Comparison of ENCODE assay signal across 19 mouse cellular contexts in genomic region chr5:119807481-119808183, GRCm38 (mm10). TPM values are rescaled to one million over a fixed set of nuclear protein-coding genes. Genes with fewer than 3 reads are reported as not detected.
DNase-seq lines count a peak whose midpoint lies in the region; ATAC-seq and TF ChIP-seq lines count a peak whose summit lies in the region.
"Had no signal": no experiment of that assay in that cellular context is flagged by ENCODE, and none has a peak within 500 bp of the region (broad histone marks: within the 10 kb centered on the region; RNA-seq: fewer than 3 reads in every experiment).

No protein-coding gene starts in this region.

- H3K36me3 ChIP-seq in forebrain, embryonic 10.5 days (replicated peaks): no peaks in the 10 kb centered on the region
- no peaks in the 10 kb centered on the region for H3K36me3 ChIP-seq in forebrain, embryonic 14.5 days (ENCODE audit: control insufficient read depth, insufficient read depth, low read length)
- no peaks in the 10 kb centered on the region for H3K36me3 ChIP-seq in limb, embryonic 12.5 days
- H3K36me3 ChIP-seq: embryonic facial prominence, embryonic 15.5 days; forebrain, embryonic 12.5 days; hindbrain, embryonic 15.5 days; midbrain, embryonic 13.5 days had no signal

- 2% methylated on average over 20 of the region's 20 CpGs for WGBS in forebrain, embryonic 10.5 days
- under 1% methylated on average over 20 of the region's 20 CpGs for WGBS in forebrain, embryonic 14.5 days
- WGBS in lung, adult 2 months: 13% methylated on average over 20 of the region's 20 CpGs
- WGBS in limb, embryonic 12.5 days: 6% methylated on average over 20 of the region's 20 CpGs

- no peak overlapping the region for H3K4me2 ChIP-seq in forebrain, embryonic 14.5 days (ENCODE audit: low read length)
- peak overlapping the region; percentile 40 for H3K4me2 ChIP-seq in limb, embryonic 12.5 days
- H3K4me2 ChIP-seq: embryonic facial prominence, embryonic 15.5 days; forebrain, embryonic 12.5 days; hindbrain, embryonic 15.5 days; midbrain, embryonic 13.5 days had no signal

- no peak overlapping the region for H3K27ac ChIP-seq in forebrain, embryonic 10.5 days
- no peak overlapping the region for H3K27ac ChIP-seq in forebrain, embryonic 14.5 days (ENCODE audit: low read depth, low read length)
- peak overlapping the region; percentile 79; the same call in 1 of the 2 replicates for H3K27ac ChIP-seq in limb, embryonic 12.5 days
- H3K27ac ChIP-seq: embryonic facial prominence, embryonic 15.5 days; forebrain, embryonic 12.5 days; hindbrain, embryonic 15.5 days; midbrain, embryonic 13.5 days had no signal

- no peak for TF ChIP-seq POLR2A in lung, adult 2 months (IDR thresholded peaks at IDR 0.05; ENCODE audit: borderline replicate concordance, extremely low read depth, low read depth, low read length)

- DNase-seq in forebrain, embryonic 10.5 days (ENCODE audit: extremely low spot score, low spot score): peak; percentile 22
- DNase-seq in forebrain, embryonic 14.5 days (ENCODE audit: low spot score): no peak
- peak; percentile 22 to 48 for DNase-seq in lung, adult 18-20 months
- DNase-seq in lung, adult 2 months: no peak
- DNase-seq in lung, postnatal 14 days: peak; percentile 54
- no peak for DNase-seq in left cerebral cortex, postnatal 25 days (ENCODE audit: low spot score in 2 of 2)
- DNase-seq in layer of hippocampus, adult 11-12 months (ENCODE audit: low spot score): no peak
- DNase-seq: cerebellum, postnatal 25 days; kidney, adult 11 months; kidney, postnatal 14 days; thymus, postnatal 4 days had no signal

- intact Hi-C loops in left cerebral cortex, postnatal 25 days (cut with DNase I): loop anchor here (10.0 kb wide), 2 partner anchors 617 to 933 kb away; no protein-coding TSS in a partner anchor

- peaks cover 4% of the 10 kb centered on the region; the same call in 1 of the 2 replicates for H3K9me3 ChIP-seq in forebrain, embryonic 10.5 days
- no peaks in the 10 kb centered on the region for H3K9me3 ChIP-seq in forebrain, embryonic 14.5 days (replicated peaks; ENCODE audit: control insufficient read depth, low read length)
- H3K9me3 ChIP-seq in limb, embryonic 12.5 days: no peaks in the 10 kb centered on the region
- H3K9me3 ChIP-seq: embryonic facial prominence, embryonic 15.5 days; forebrain, embryonic 12.5 days; hindbrain, embryonic 15.5 days; midbrain, embryonic 13.5 days had no signal

- peaks cover 99% of the 10 kb centered on the region for H3K27me3 ChIP-seq in forebrain, embryonic 10.5 days (ENCODE audit: poor library complexity, severe bottlenecking)
- peaks cover 86% of the 10 kb centered on the region for H3K27me3 ChIP-seq in forebrain, embryonic 14.5 days (replicated peaks; ENCODE audit: control insufficient read depth, insufficient read depth, low read length)
- peaks cover 89% of the 10 kb centered on the region for H3K27me3 ChIP-seq in limb, embryonic 12.5 days

- no peaks in the 10 kb centered on the region for H3K4me1 ChIP-seq in forebrain, embryonic 10.5 days
- no peaks in the 10 kb centered on the region for H3K4me1 ChIP-seq in forebrain, embryonic 14.5 days (ENCODE audit: control insufficient read depth, insufficient read depth, low read length)
- H3K4me1 ChIP-seq in lung, adult 2 months (ENCODE audit: control insufficient read depth, insufficient read depth, low read length): no peaks in the 10 kb centered on the region
- H3K4me1 ChIP-seq in limb, embryonic 12.5 days (replicated peaks): peaks cover 16% of the 10 kb centered on the region; the same call in 1 of the 2 replicates
- H3K4me1 ChIP-seq: forebrain, embryonic 12.5 days; hindbrain, embryonic 15.5 days; midbrain, embryonic 13.5 days had no signal

- no peak for TF ChIP-seq CTCF in lung, adult 2 months (IDR thresholded peaks at IDR 0.05; ENCODE audit: insufficient read depth, low read length)

- no peak overlapping the region for H3K4me3 ChIP-seq in forebrain, embryonic 10.5 days
- H3K4me3 ChIP-seq in forebrain, embryonic 14.5 days (ENCODE audit: low read depth, low read length): no peak overlapping the region
- no peak overlapping the region for H3K4me3 ChIP-seq in lung, adult 2 months (replicated peaks; ENCODE audit: extremely low read depth, low read depth, low read length)
- peak overlapping the region; percentile 3 for H3K4me3 ChIP-seq in limb, embryonic 12.5 days (replicated peaks)
- H3K4me3 ChIP-seq: embryonic facial prominence, embryonic 15.5 days; forebrain, embryonic 12.5 days; hindbrain, embryonic 15.5 days; midbrain, embryonic 13.5 days had no signal

- H3K9ac ChIP-seq in forebrain, embryonic 14.5 days (ENCODE audit: low read length): no peak overlapping the region
- H3K9ac ChIP-seq in limb, embryonic 12.5 days (replicated peaks): no peak overlapping the region; the same call in 1 of the 2 replicates
- H3K9ac ChIP-seq: embryonic facial prominence, embryonic 15.5 days; forebrain, embryonic 12.5 days; hindbrain, embryonic 15.5 days; midbrain, embryonic 13.5 days had no signal

- no peak for ATAC-seq in forebrain, embryonic 14.5 days
- ATAC-seq in limb, embryonic 12.5 days (ENCODE audit: insufficient number of reproducible peaks, insufficient read depth, low FRiP score, low TSS enrichment, low read depth): no peak
- ATAC-seq: midbrain, embryonic 13.5 days had no signal

RNA-seq across cellular contexts. Expression of gene Tbx5, which starts 24.8 kb away (rescaled TPM):
- 0.04 and 0.41 TPM in 2 replicates for polyA plus RNA-seq in forebrain, embryonic 10.5 days (2016; fragmentation: Nextera tagmentation; extraction: Ambion mirVana)
- polyA plus RNA-seq in forebrain, embryonic 14.5 days (2014; fragmentation: Nextera tagmentation; extraction: Ambion mirVana): 0.04 TPM in 1 of 2 replicates, not detected in the other
- polyA plus RNA-seq in lung, adult 2 months (2012; rRNA removed): 26.9 and 28.2 TPM in 2 replicates
- 35.6 and 51.2 TPM in 2 replicates for polyA plus RNA-seq in limb, embryonic 12.5 days (2016; fragmentation: Nextera tagmentation; extraction: Ambion mirVana)
- not detected for total RNA-seq in left cerebral cortex, postnatal 25 days (2021)
- total RNA-seq: layer of hippocampus, postnatal 14 days; left cerebral cortex, postnatal 14 days had no signal
- polyA plus RNA-seq: liver, embryonic 16.5 days; midbrain, embryonic 13.5 days had no signal

Comparison
In these comparisons a context has a peak if more than half of its experiments do, and no peak if none do; other contexts are left out.
1. DNase-seq: peak in forebrain, embryonic 10.5 days (single experiment), lung, adult 18-20 months (2 of 2) and lung, postnatal 14 days (single experiment); none in forebrain, embryonic 14.5 days (single experiment), lung, adult 2 months (single experiment), left cerebral cortex, postnatal 25 days (0 of 2) and layer of hippocampus, adult 11-12 months (single experiment).
2. RNA of gene Tbx5, which starts 24.8 kb away (polyA plus RNA-seq): 35.6 to 51.2 TPM in limb, embryonic 12.5 days and 26.9 to 28.2 TPM in lung, adult 2 months; 0.04 TPM in forebrain, embryonic 14.5 days and 0.04 to 0.41 TPM in forebrain, embryonic 10.5 days; every median in the first group is over 10 times any median in the second.